Mouse (Mus musculus): ENCODE data around the gene Hlcs. TPM values are rescaled to one million over a fixed set of nuclear protein-coding genes. Genes with fewer than 3 reads are reported as not detected.

Gene Hlcs
- total RNA-seq, 4 experiments from 2014 or later, result 14.0 to 16.5 (median 15.7) TPM

- no peak for DNase-seq (ENCODE audit: low spot score in 2 of 2)
These were observed 200.2 kb downstream of the Hlcs start for GRCm38 (mm10) chr16:94113160-94113559.

DNA sequence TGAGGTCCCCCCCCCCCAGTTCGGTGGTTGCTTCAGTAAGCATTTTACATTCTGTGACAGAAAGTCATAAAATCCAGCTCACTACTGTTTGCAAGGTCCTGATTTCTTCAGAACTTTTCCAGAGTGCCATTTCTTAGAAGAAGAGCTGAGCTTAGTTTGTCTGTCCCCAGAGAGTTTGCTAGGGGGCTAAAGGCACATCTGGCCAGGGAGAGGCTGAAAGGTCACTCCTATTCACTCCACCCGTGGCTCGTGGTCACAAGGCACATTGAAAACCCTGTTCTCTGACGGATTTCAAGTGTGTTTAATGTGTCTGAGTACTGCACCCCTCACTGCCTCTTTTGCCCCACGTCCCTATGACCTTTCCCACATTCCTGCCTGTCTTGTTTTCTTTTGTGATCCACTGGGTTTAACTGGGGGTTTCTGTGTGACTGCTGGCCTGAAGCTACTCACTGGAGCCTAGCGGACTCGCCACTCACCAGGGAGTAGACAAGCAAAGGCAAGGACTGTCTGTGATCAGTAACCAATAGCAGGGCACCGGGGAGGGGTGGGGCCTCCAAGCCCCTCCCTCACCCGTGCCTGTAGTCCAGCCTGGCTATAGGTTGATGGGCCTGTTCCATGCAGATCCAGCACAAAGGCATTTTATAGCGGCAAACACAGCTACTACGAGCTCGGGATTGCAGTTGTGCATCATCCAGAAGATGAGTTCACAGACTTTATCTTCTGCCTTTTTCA lies 215.5 kb downstream of the Hlcs start:
- DNase-seq (ENCODE audit: low spot score in 2 of 2), result no peak

DNA sequence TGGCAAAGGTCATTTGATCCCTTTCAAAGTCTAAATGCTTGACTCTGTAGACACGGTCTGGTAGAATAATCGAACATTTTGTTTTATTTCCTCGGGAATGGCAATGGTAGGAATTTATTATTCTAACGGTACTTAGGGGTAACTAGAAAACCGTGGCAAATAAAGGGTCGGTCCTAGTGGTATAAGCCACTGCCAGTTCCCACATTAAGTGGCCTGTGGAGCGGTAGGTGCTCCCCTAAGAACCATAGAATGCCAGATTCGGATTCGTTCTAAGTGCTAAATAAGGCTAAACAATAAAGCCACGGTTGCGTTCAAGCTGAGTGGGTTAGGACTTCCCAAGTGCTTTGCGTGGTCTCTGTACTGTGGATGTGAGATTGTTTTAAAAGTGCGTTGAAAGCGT lies 216.9 kb downstream of the Hlcs start:
- no peak for DNase-seq (ENCODE audit: low spot score in 2 of 2)

- no peak for DNase-seq (ENCODE audit: low spot score in 2 of 2)
These were observed 218.1 kb downstream of the Hlcs start for GRCm38 (mm10) chr16:94095109-94095822.

DNA sequence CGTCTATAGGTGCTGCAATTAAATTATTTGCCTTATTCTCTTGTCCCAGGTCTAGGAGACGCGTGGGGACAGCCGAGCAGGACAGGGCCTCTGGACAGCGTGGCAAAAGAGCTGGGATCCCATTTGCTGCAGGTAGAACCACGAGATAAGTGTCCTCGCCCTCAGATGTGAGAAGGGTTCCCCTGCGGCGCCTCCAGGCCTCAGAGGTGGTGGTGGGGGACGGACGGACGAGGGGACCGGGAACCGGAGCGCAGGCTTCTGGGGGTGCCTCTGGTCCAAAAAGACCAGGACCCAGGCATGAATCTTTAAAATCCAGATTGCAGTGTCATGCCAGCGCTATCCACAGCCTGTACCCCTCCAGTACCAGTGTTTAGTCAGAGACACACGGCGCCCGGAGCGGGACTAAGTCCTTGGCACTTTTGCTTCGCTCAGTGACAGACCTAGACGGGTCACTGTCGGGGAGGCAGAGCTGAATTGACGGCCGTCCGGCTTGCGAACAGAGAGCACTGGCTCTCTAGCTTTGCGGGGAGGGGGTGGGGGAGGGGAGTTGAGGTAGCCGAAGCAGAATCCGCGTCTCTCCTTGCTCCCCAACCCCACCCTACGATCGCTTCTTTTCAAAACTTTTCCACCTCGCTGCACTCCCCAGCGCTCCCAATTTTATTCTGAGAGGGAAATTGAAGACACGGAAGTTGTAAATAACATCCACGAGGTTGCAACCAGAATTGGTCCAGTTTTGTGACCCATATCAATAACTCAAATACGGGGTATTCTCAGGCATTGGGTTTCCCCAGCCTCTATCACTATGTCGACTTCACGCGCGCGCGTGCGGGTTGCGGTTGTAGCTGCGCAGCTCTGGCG lies 218.9 kb downstream of the Hlcs start:
- DNase-seq (ENCODE audit: low spot score in 2 of 2), result no peak

DNA sequence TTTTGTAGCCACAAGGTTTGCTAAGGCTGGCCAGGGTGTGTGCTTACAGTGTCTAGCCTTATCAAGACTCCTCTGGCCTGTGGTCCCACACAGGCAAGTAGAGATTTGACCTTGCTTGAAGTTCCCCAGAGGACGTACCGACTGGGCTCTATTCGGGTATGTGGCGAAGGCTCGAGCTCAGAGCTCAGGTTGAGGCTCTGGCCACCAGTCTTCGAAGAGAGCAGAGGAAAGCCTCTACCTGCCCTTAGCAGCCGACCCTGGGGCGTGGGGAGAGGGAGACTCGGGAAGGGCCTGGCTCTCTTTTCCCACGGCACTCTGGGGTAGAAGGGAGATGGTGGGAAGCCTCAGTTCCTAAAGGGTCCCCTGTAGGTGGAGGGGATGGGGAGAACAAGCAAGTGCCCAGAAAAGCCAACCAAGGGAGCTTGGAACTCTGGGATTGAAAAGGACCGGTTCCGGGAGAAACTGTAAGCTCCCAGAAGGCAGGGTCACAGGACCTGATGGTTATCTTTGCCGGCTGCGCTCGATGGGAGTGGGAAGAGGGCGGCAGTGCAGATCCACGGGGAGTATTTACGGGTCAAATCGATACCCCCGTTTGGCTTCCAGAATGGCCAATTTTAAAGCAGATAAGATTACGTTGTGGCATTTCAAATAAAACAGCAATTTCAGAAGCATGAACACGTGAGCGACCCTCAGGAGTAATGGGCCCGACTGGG lies 220.1 kb downstream of the Hlcs start:
- DNase-seq (ENCODE audit: low spot score in 2 of 2), result no peak

GRCm38 (mm10) chr16:94092511-94093150 lies 220.7 kb downstream of the Hlcs start:
- no peak for DNase-seq (ENCODE audit: low spot score in 2 of 2)

GRCm38 (mm10) chr16:94088819-94089692 lies 224.3 kb downstream of the Hlcs start:
- no peak for DNase-seq (ENCODE audit: low spot score in 2 of 2)

DNA sequence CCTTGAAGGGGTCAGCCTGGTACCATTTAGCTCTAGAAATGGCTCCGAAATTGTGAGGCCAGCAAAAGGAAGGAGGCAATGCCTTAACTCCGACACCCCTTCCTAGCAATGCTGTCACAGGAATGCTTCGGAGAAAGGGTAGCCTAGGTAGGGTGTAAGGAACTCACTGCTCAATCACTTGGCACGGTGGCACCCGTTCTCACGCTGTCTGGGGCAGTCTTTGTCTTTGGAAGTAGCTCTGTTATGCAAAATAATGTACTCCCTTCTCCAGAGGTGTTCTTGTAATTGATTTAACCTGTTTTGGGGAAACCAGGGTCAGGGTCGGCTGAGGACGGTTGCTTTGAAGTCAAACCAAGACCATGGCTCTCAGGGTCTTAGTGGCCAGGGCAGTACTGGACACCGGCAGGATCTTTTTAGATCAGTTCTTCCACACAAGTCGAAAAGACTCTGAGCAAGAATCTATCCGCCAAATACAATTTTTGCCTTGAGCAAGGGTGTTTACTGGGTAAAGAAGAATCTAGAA lies 225.1 kb downstream of the Hlcs start:
- DNase-seq (ENCODE audit: low spot score in 2 of 2), result no peak

GRCm38 (mm10) chr16:94087570-94088225 lies 225.7 kb downstream of the Hlcs start:
- DNase-seq (ENCODE audit: low spot score in 2 of 2), result no peak

- DNase-seq (ENCODE audit: low spot score in 2 of 2), result no peak
These were observed 226.4 kb downstream of the Hlcs start for GRCm38 (mm10) chr16:94086701-94087569.

GRCm38 (mm10) chr16:94085603-94086285 lies 227.6 kb downstream of the Hlcs start:
- DNase-seq (ENCODE audit: low spot score in 2 of 2), result no peak

DNA sequence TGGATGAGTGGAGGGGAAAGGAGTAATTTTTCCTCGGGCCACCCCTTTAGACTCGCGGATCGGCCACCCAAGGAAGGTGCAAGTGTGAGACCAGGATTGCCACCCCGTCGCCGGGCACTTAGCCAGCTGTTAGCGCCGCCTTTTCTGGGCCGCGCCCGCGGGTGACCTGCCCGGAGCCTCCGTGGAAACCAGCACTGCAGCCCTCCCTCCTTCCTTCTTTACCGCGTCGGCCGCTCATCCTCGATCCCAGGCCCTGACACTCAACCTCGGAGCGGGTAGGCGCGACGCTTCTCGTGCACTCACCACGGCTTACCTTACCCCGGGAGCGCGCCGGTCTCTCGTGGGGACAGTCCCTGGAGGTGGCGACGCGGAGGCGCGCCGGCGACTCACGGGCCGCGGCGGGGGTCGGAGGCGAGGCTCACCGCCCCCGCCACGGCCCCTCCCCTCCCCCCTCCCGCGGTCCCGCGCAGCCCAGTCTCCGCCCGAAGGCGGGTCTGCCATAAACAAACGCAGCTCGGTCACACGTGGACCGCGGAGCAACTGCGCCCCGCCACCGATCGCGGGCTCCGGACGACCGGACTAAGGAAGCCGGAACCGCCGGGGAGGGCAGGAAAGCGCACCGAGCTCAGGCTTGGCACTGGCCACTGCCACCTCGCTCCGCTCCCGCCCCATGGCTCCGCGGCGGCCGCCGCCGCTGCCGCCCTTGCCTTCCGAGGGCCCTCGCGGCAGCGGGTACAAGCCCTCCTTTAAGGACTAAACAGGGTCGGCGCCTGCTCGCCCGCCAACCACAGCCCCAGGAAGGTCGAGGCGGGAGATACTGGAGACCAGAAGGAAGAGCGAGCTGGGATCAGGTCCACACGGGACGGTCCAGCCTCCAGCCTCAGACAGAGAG lies 228.4 kb downstream of the Hlcs start, which contains the start of gene Sim2:
Sim2 (plus strand) TSS at position 221 of the 892 bp plus-strand sequence.
- no peak for DNase-seq (ENCODE audit: low spot score in 2 of 2)

GRCm38 (mm10) chr16:94083848-94084525 lies 229.4 kb downstream of the Hlcs start:
- DNase-seq (ENCODE audit: low spot score in 2 of 2), result no peak

GRCm38 (mm10) chr16:94082960-94083847 lies 230.2 kb downstream of the Hlcs start:
- DNase-seq (ENCODE audit: low spot score in 2 of 2), result no peak
